Mouse (Mus musculus) c-Kit-positive CD71-positive TER-119-negative erythroid progenitor cells, embryonic 14.5 days (primary cell): ENCODE data around the gene Fam69b.
A peak's percentile ranks its signal among the peaks of the same experiment; 100 is the strongest.

ENCODE experiments used
- DNase-seq: peaks from one replicate; pipeline ENCODE4 v3.0.0-alpha.2; 2013; ENCODE audit warnings: low read depth

Fam69b gene

GRCm38 (mm10) chr2:26626081-26626480 lies 2.2 kb upstream of the Fam69b start:
- DNase-seq = no peak

- DNase-seq = no peak
These were observed 658 bp downstream of the Fam69b start for GRCm38 (mm10) chr2:26628792-26629437.

- DNase-seq = no peak
These were observed 4.5 kb downstream of the Fam69b start for GRCm38 (mm10) chr2:26632541-26633395.

- no peak for DNase-seq
These were observed 5.8 kb downstream of the Fam69b start for GRCm38 (mm10) chr2:26633953-26634530.

GRCm38 (mm10) chr2:26634629-26635488 lies 6.6 kb downstream of the Fam69b start:
- no peak for DNase-seq

GRCm38 (mm10) chr2:26635489-26636324 lies 7.5 kb downstream of the Fam69b start:
- no peak for DNase-seq

- DNase-seq = no peak
These were observed 8.0 kb downstream of the Fam69b start for GRCm38 (mm10) chr2:26636325-26636635.

- no peak for DNase-seq
These were observed 9.2 kb downstream of the Fam69b start for GRCm38 (mm10) chr2:26637316-26637932.

GRCm38 (mm10) chr2:26638039-26638438 lies 9.8 kb downstream of the Fam69b start:
- no peak for DNase-seq

GRCm38 (mm10) chr2:26638572-26638971 lies 10.3 kb downstream of the Fam69b start:
- no peak for DNase-seq

GRCm38 (mm10) chr2:26639083-26639482 lies 10.8 kb downstream of the Fam69b start:
- DNase-seq = no peak

GRCm38 (mm10) chr2:26639838-26640830 lies 11.9 kb downstream of the Fam69b start:
- DNase-seq = peak; percentile 94

GRCm38 (mm10) chr2:26641006-26641647 lies 12.9 kb downstream of the Fam69b start:
- no peak for DNase-seq

GRCm38 (mm10) chr2:26643942-26644341 lies 15.7 kb downstream of the Fam69b start:
- no peak for DNase-seq

GRCm38 (mm10) chr2:26646643-26647293 lies 18.5 kb downstream of the Fam69b start:
- DNase-seq = peak; percentile 74

GRCm38 (mm10) chr2:26654687-26655086 lies 26.4 kb downstream of the Fam69b start:
- DNase-seq = no peak

- no peak for DNase-seq
These were observed 29.2 kb downstream of the Fam69b start for GRCm38 (mm10) chr2:26657426-26657825.

GRCm38 (mm10) chr2:26661143-26661752 lies 33.0 kb downstream of the Fam69b start:
- no peak for DNase-seq
